Mouse (Mus musculus) activated CD4-positive, CD25-positive, alpha-beta regulatory T cell (primary cell): ENCODE measurements around the gene Sprr2j-ps. TPM values are rescaled to one million over a fixed set of nuclear protein-coding genes. Genes with fewer than 3 reads are reported as not detected.

Experiments
- polyA plus RNA-seq, 2 experiments: library from polyadenylated mRNA; unstranded; fragments of 100-300 nt; shearing (Covaris generic); gene quantifications; one replicate each; pipeline ENCODE4 v1.2.1; 2017

Sprr2j-ps gene
- polyA plus RNA-seq: not detected

DNA sequence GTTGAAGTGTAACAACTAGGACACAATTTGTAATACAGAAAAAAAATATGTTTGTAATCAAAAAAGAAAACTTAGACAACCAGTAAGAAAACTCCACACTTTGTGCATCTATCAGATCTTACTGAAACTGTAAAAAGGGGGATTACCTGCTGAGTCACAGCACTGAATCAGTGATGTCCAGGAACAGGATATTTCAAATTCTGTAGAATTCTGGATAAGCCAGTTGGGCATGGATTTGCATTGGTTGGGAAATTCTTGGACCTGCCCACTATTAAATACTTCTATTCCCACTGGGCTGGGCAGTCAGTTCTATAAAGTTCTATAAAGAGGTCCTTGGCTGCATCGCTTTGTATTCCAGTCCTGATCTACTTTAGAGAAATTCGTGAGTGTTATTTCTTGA, at the start of gene Sprr2j-ps:
Gene Sprr2j-ps, plus strand, starts transcription at position 301 of the 400 bp plus-strand sequence.

DNA sequence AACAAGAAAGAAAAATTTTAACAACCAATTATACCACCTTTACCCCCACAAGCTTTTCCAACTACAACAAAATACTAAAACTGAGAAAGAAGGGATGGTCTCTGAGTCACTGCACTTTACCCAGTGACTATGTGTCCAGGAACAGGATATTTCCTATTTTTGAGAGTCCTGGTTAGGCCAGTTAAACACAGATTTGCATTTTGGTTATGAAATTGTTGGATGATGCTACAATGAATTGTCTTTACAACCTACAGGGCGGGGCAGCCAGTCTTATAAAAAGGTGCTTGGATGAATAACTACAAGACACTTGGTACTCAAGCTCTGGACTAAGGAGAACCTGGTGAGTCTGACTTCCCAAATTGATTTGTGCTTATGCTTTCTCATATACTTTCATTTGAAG, 32.5 kb upstream of the Sprr2j-ps start, which contains the start of gene Sprr2h:
Gene Sprr2h, plus strand, starts transcription at position 301 of the 400 bp plus-strand sequence.

DNA sequence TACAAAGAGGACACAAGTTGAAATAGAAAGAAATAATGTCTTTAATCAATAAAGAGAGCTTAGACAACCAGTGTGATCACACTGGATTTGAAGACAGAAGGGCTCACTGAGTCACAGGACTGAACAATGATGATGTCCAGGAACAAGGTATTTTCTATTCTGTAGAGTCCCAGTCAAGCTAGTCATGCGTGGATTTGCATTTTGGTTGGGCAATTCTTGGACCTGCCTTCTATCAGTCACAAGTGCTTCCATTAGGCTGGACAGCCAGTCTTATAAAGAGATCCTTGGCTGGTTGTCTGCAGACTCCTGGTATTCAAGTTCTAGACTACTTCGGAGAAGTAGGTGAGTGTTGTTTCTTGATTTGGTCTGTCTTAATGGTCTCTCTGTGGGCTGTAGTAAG, 10.2 kb upstream of the Sprr2j-ps start, which contains the start of gene Sprr2i:
Gene Sprr2i, plus strand, starts transcription at position 301 of the 400 bp plus-strand sequence.

DNA sequence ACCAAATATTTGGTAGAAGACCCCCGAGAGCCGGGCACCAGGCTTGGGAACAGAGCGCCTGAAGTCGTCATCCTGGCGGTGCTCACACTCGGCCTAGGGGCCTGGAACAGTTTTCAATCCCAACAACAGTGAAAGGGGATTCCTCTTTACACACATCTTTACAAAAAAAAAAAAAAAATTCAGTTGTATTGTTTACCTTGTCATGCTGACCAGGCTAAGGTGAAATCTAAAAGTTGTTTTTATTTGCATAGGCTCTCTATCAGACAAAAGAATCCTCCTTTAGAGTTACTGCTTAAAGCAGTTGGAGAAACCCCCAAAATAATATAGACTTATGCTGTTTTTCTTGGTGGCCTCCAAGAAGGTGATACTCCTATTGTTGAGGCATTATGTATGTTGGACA, 11.4 kb downstream of the Sprr2j-ps start, which contains the start of gene Gm9774:
Gene Gm9774, minus strand, starts transcription at position 101 of the 400 bp plus-strand sequence.

DNA sequence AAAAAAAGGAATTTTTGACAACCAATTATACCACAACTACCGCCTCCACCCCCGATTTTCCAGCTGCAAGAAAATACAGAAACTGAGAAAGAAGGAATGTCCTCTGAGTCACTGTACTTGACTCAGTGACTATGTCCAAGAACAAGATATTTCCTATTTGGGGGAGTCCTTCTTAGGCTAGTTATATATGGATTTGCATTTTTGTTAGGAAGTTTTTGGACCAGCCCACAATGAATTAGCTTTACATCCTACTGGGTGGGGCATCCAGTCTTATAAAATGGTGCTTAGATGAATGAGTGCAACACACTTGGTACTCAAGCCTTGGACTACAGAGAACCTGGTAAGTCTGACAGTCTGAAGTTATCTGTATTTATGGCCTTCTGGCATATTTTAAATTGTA, 14.4 kb downstream of the Sprr2j-ps start, which contains the start of gene Sprr2k:
Gene Sprr2k, plus strand, starts transcription at position 301 of the 400 bp plus-strand sequence.

DNA sequence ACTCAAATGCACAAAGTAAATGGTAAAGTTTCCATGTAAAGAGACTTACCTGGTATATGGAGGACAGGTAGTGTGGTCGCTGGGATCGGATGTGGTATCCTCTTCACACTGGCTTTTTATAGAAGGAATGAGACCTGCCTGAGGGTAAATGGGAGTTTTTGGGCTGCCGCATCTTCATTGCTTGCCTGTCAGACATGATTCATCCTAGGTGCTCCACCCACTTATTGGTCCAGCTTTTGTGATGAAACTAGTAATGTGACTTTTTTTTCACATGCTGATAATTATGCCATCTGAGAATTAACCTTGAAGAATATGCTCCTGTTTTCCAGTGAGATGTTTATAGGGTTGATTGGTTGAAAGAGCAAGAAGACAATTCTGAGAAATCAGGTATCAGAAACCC, 20.8 kb downstream of the Sprr2j-ps start, which contains the start of gene Sprr1b:
Gene Sprr1b, minus strand, starts transcription at position 101 of the 400 bp plus-strand sequence.

DNA sequence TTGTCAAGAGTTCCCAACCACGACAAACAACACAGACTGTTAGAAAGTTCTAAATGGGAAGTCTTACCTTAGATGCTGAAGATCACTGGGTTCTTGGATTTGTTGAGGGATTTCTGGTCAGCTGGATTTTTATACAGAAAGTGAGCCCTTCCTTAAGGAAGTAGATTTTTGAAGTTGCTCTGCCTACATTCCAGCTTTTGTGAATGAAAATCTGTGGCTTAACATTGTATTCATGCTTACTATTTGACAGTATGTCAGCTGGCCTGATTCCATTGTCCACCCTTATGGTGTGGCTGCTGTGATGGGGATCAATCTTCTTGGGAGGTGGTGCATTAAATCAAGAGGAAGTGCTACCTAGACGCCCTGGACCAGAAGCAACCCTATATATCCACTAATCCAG, 40.7 kb downstream of the Sprr2j-ps start, which contains the start of gene Sprr3:
Gene Sprr3, minus strand, starts transcription at position 101 of the 400 bp plus-strand sequence.

Other genes with a start within 250 kb of the Sprr2j-ps start
- gene Sprr2a1, start 202.3 kb upstream of the Sprr2j-ps start, polyA plus RNA-seq: not detected
- gene Sprr2a2, start 202.2 kb upstream of the Sprr2j-ps start, polyA plus RNA-seq: not detected
- gene Sprr2a3, start 132.7 kb upstream of the Sprr2j-ps start, polyA plus RNA-seq: not detected
- not detected for gene Sprr2b, start 101.5 kb upstream of the Sprr2j-ps start, polyA plus RNA-seq
- gene Sprr2d, start 78.9 kb upstream of the Sprr2j-ps start, polyA plus RNA-seq: not detected
- under 1 TPM in 1 of 2 experiments, not detected in 1; 0.35 TPM for gene Sprr2e, start 65.9 kb upstream of the Sprr2j-ps start, polyA plus RNA-seq
- gene Sprr2f, start 52.9 kb upstream of the Sprr2j-ps start, polyA plus RNA-seq: not detected
- gene Sprr2h, start 32.4 kb upstream of the Sprr2j-ps start, polyA plus RNA-seq: not detected
- gene Sprr2i, start 10.1 kb upstream of the Sprr2j-ps start, polyA plus RNA-seq: not detected
- gene Gm9774, start 11.3 kb downstream of the Sprr2j-ps start, polyA plus RNA-seq: 10 to 100 TPM; 17.1 to 28.3 TPM
- not detected for gene Sprr2k, start 14.5 kb downstream of the Sprr2j-ps start, polyA plus RNA-seq
- gene Sprr1b, start 20.7 kb downstream of the Sprr2j-ps start, polyA plus RNA-seq: not detected
- gene Sprr3, start 40.6 kb downstream of the Sprr2j-ps start, polyA plus RNA-seq: under 1 TPM in 1 of 2 experiments, not detected in 1; 0.52 TPM
- not detected for gene Sprr1a, start 67.8 kb downstream of the Sprr2j-ps start, polyA plus RNA-seq
- gene Sprr4, start 82.4 kb downstream of the Sprr2j-ps start, polyA plus RNA-seq: not detected
- gene 2310046K23Rik, start 116.4 kb downstream of the Sprr2j-ps start, polyA plus RNA-seq: not detected
- gene Ivl, start 155.7 kb downstream of the Sprr2j-ps start, polyA plus RNA-seq: not detected
- not detected for gene Smcp, start 170.9 kb downstream of the Sprr2j-ps start, polyA plus RNA-seq
- not detected for gene 2210017I01Rik, start 189.4 kb downstream of the Sprr2j-ps start, polyA plus RNA-seq
- gene Lce6a, start 203.6 kb downstream of the Sprr2j-ps start, polyA plus RNA-seq: not detected
- not detected for gene Lce1a1, start 230.2 kb downstream of the Sprr2j-ps start, polyA plus RNA-seq
- not detected for gene Lce1b, start 238.8 kb downstream of the Sprr2j-ps start, polyA plus RNA-seq